Mouse (Mus musculus) liver, embryonic 14.5 days (tissue): ENCODE data around the gene Cdh22.

Source experiments
- CTCF ChIP-seq: IDR thresholded peaks from 2 replicates; pipeline ENCODE4 v1.5.1; 2016; ENCODE audit warnings: antibody characterized with exemption, low read depth, control low read depth
- EP300 ChIP-seq: IDR thresholded peaks from 2 replicates; pipeline ENCODE4 v1.6.1; 2016; ENCODE audit warnings: antibody characterized with exemption, low read depth

DNA sequence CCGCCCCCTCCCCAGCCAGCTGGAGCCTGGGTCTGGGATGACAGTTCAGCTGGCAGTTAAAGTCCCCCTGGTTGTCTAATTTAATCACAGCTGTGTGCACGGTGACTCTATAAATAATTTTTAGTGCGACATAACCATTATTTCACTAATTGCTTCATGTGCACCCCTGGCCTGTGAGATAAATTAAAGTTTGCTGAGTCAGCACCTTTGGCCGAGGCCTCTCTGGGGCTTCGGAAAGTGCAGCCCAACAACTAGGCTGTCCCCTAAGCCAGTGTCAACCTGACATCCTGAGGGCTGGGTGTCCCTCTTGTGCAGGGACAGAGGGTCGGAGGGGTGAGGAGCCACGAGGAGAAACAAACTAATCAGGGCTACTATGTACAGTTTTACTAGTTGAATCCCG is 25.2 kb upstream of the Cdh22 start:
- TF ChIP-seq CTCF (no peak), EP300 (no peak)
